8 mouse cellular contexts compared by ENCODE assay signal in genomic region chr17:45591701-45592605, GRCm38 (mm10). TPM values are rescaled to one million over a fixed set of nuclear protein-coding genes. Genes with fewer than 3 reads are reported as not detected.
A peak's percentile ranks its signal among the peaks of the same experiment; 100 is the strongest.
DNase-seq lines count a peak whose midpoint lies in the region; ATAC-seq lines count a peak whose summit lies in the region.

No protein-coding gene starts in this region.

- peaks cover 27% of the 10 kb centered on the region for H3K36me3 ChIP-seq in embryonic facial prominence, embryonic 13.5 days
- H3K36me3 ChIP-seq in stomach, embryonic 16.5 days (ENCODE audit: control insufficient read depth, insufficient read depth, low read length) = peaks cover 4% of the 10 kb centered on the region; the same call in 1 of the 2 replicates

- H3K27ac ChIP-seq in embryonic facial prominence, embryonic 13.5 days = peak overlapping the region; percentile 33; the same call in 1 of the 2 replicates
- peak overlapping the region; percentile 73; the same call in 1 of the 2 replicates for H3K27ac ChIP-seq in stomach, embryonic 16.5 days (ENCODE audit: low read length)

- DNase-seq in thymus, postnatal 14 days = peak; percentile 33
- no peak for DNase-seq in thymus, postnatal 10 days (ENCODE audit: low spot score in 2 of 2)
- peak; percentile 84 to 86 for DNase-seq in heart, postnatal 10 days
- peak; percentile 52 to 62 for DNase-seq in kidney, postnatal 4 days
- DNase-seq in ovary, postnatal 14 days (ENCODE audit: low spot score) = no peak

- peak overlapping the region; percentile 54 for H3K9ac ChIP-seq in embryonic facial prominence, embryonic 13.5 days
- H3K9ac ChIP-seq in stomach, embryonic 16.5 days (ENCODE audit: low read length) = peak overlapping the region; percentile 63

- H3K4me3 ChIP-seq in embryonic facial prominence, embryonic 13.5 days = peak overlapping the region; percentile 6
- H3K4me3 ChIP-seq in stomach, embryonic 16.5 days (replicated peaks; ENCODE audit: low read length) = peak overlapping the region; percentile 12; the same call in 1 of the 2 replicates

- 39% methylated on average over 16 of the region's 16 CpGs for WGBS in embryonic facial prominence, embryonic 13.5 days
- WGBS in stomach, embryonic 16.5 days = 50% methylated on average over 16 of the region's 16 CpGs

- intact Hi-C loops in heart, postnatal 10 days (cut with DNase I) = no loop called here

- ATAC-seq in embryonic facial prominence, embryonic 13.5 days (ENCODE audit: insufficient number of reproducible peaks, insufficient read depth, low FRiP score, low TSS enrichment, low read depth) = no peak
- ATAC-seq in stomach, embryonic 16.5 days (ENCODE audit: insufficient read depth, low FRiP score) = no peak; the same call in 1 of the 2 replicates
- no peak for ATAC-seq in megakaryocyte progenitor cell, adult 5-6 weeks (replicated peaks; ENCODE audit: poor library complexity)

- H3K4me2 ChIP-seq in embryonic facial prominence, embryonic 13.5 days = peak overlapping the region; percentile 99
- peak overlapping the region; percentile 37 for H3K4me2 ChIP-seq in stomach, embryonic 16.5 days (ENCODE audit: low read depth, low read length)

- H3K4me1 ChIP-seq in embryonic facial prominence, embryonic 13.5 days = peaks cover 56% of the 10 kb centered on the region
- peaks cover 47% of the 10 kb centered on the region for H3K4me1 ChIP-seq in stomach, embryonic 16.5 days (ENCODE audit: control insufficient read depth, insufficient read depth, low read length)

- peaks cover 17% of the 10 kb centered on the region for H3K27me3 ChIP-seq in embryonic facial prominence, embryonic 13.5 days
- no peaks in the 10 kb centered on the region for H3K27me3 ChIP-seq in stomach, embryonic 16.5 days (ENCODE audit: control insufficient read depth, insufficient read depth, low read length)

- no peaks in the 10 kb centered on the region for H3K9me3 ChIP-seq in embryonic facial prominence, embryonic 13.5 days
- H3K9me3 ChIP-seq in stomach, embryonic 16.5 days (replicated peaks; ENCODE audit: control insufficient read depth, low read length) = no peaks in the 10 kb centered on the region

RNA-seq across cellular contexts. Expression of gene Slc29a1, which starts 7.5 kb away (rescaled TPM):
- polyA plus RNA-seq in embryonic facial prominence, embryonic 13.5 days (2015; fragmentation: Nextera tagmentation; extraction: Ambion mirVana) = 69.8 and 77.4 TPM in 2 replicates
- total RNA-seq in heart, postnatal 10 days (2021) = 10 to 100 TPM; 88.3 to 99.0 TPM
- 85.3 and 90.0 TPM in 2 replicates for polyA plus RNA-seq in stomach, embryonic 16.5 days (2015; fragmentation: Nextera tagmentation; extraction: Ambion mirVana)
- 43.5 and 67.7 TPM in 2 replicates for total RNA-seq in megakaryocyte progenitor cell, adult 5-6 weeks (2015)
- total RNA-seq in megakaryocyte progenitor cell, adult 5-6 weeks (2017) = 64.1 and 64.3 TPM in 2 replicates

RNA-seq across cellular contexts. Expression of gene Mymx, which starts 9.9 kb away (rescaled TPM):
- polyA plus RNA-seq in embryonic facial prominence, embryonic 13.5 days (2015; fragmentation: Nextera tagmentation; extraction: Ambion mirVana) = 3.8 and 5.5 TPM in 2 replicates
- not detected for total RNA-seq in heart, postnatal 10 days (2021)
- 0.67 and 3.5 TPM in 2 replicates for polyA plus RNA-seq in stomach, embryonic 16.5 days (2015; fragmentation: Nextera tagmentation; extraction: Ambion mirVana)
- not detected in 2 replicates for total RNA-seq in megakaryocyte progenitor cell, adult 5-6 weeks (2015)
- not detected in 2 replicates for total RNA-seq in megakaryocyte progenitor cell, adult 5-6 weeks (2017)

RNA-seq across cellular contexts. Expression of gene Hsp90ab1, which starts 18.9 kb away (rescaled TPM):
- polyA plus RNA-seq in embryonic facial prominence, embryonic 13.5 days (2015; fragmentation: Nextera tagmentation; extraction: Ambion mirVana) = 1,480 and 1,606 TPM in 2 replicates
- 1,000 to 10,000 TPM; 1,000 to 1,054 TPM for total RNA-seq in heart, postnatal 10 days (2021)
- 1,400 and 1,468 TPM in 2 replicates for polyA plus RNA-seq in stomach, embryonic 16.5 days (2015; fragmentation: Nextera tagmentation; extraction: Ambion mirVana)
- total RNA-seq in megakaryocyte progenitor cell, adult 5-6 weeks (2015) = 1,239 and 1,324 TPM in 2 replicates
- 2,380 and 2,713 TPM in 2 replicates for total RNA-seq in megakaryocyte progenitor cell, adult 5-6 weeks (2017)

RNA-seq across cellular contexts. Expression of gene Slc35b2, which starts 28.3 kb away (rescaled TPM):
- 104 and 122 TPM in 2 replicates for polyA plus RNA-seq in embryonic facial prominence, embryonic 13.5 days (2015; fragmentation: Nextera tagmentation; extraction: Ambion mirVana)
- total RNA-seq in heart, postnatal 10 days (2021) = 10 to 100 TPM; 34.5 to 36.8 TPM
- polyA plus RNA-seq in stomach, embryonic 16.5 days (2015; fragmentation: Nextera tagmentation; extraction: Ambion mirVana) = 115 and 117 TPM in 2 replicates
- total RNA-seq in megakaryocyte progenitor cell, adult 5-6 weeks (2015) = 80.2 and 85.9 TPM in 2 replicates
- 84.9 and 120 TPM in 2 replicates for total RNA-seq in megakaryocyte progenitor cell, adult 5-6 weeks (2017)

RNA-seq across cellular contexts. Expression of gene Nfkbie, which starts 36.5 kb away (rescaled TPM):
- 4.7 TPM in 2 replicates for polyA plus RNA-seq in embryonic facial prominence, embryonic 13.5 days (2015; fragmentation: Nextera tagmentation; extraction: Ambion mirVana)
- 1 to 10 TPM; 1.8 to 2.7 TPM for total RNA-seq in heart, postnatal 10 days (2021)
- 4.2 and 4.4 TPM in 2 replicates for polyA plus RNA-seq in stomach, embryonic 16.5 days (2015; fragmentation: Nextera tagmentation; extraction: Ambion mirVana)
- 5.7 and 7.0 TPM in 2 replicates for total RNA-seq in megakaryocyte progenitor cell, adult 5-6 weeks (2015)
- 5.1 and 9.5 TPM in 2 replicates for total RNA-seq in megakaryocyte progenitor cell, adult 5-6 weeks (2017)

Comparison
In these comparisons a context has a peak if more than half of its experiments do, and no peak if none do; other contexts are left out.
1. DNase-seq: peak in thymus, postnatal 14 days (single experiment), heart, postnatal 10 days (2 of 2) and kidney, postnatal 4 days (2 of 2); none in thymus, postnatal 10 days (0 of 2) and ovary, postnatal 14 days (single experiment).